ENCODE assay signal across 21 mouse cellular contexts in the genomic region with DNA sequence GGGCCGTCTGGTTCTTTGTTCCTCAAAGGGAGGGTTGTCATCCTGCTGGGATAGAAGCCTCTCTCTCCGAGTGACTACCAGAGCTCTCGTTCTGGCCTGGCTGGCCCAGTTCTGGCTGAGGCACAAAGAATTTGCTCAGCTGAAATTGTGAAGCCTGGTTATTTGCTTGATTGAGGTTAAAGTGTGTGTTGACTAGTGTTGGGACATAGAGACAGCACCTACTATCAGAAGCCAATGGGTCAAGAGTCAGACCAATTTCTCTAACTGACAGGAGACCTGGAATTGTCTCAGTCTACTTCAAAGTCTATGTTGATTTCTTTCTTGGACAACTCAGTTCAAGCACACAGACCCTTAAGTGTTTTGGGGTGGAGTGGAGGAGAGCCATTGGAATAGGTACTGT. TPM values are rescaled to one million over a fixed set of nuclear protein-coding genes. Genes with fewer than 3 reads are reported as not detected.
A peak's percentile ranks its signal among the peaks of the same experiment; 100 is the strongest.
DNase-seq lines count a peak whose midpoint lies in the region; ATAC-seq and TF ChIP-seq lines count a peak whose summit lies in the region.
"Had no signal": no experiment of that assay in that cellular context is flagged by ENCODE, and none has a peak within 500 bp of the region (broad histone marks: within the 10 kb centered on the region; RNA-seq: fewer than 3 reads in every experiment).

No protein-coding gene starts in this region.

- 0 out of 2 replicates have a peak, but pooled peaks cover 3% of the 10 kb centered on the region for H3K27me3 ChIP-seq in liver, adult 2 months (ENCODE audit: control insufficient read depth, insufficient read depth, low read length)
- no peaks in the 10 kb centered on the region for H3K27me3 ChIP-seq in liver, postnatal 0 days (ENCODE audit: insufficient read depth, low read length)
- no peaks in the 10 kb centered on the region for H3K27me3 ChIP-seq in liver, embryonic 12.5 days (replicated peaks)
- H3K27me3 ChIP-seq: CH12.LX had no signal

- TF ChIP-seq EP300 in liver, postnatal 0 days (IDR thresholded peaks at IDR 0.05; ENCODE audit: low read depth) = no peak

- TF ChIP-seq POLR2A in liver, adult 2 months (IDR thresholded peaks at IDR 0.05; ENCODE audit: extremely low read depth, insufficient read depth, low read length) = no peak

- H3K9ac ChIP-seq in liver, adult 2 months (ENCODE audit: low read depth, low read length) = no peak overlapping the region
- no peak overlapping the region for H3K9ac ChIP-seq in liver, postnatal 0 days (replicated peaks)
- no peak overlapping the region for H3K9ac ChIP-seq in liver, embryonic 12.5 days

- no peak for TF ChIP-seq CTCF in liver, adult 2 months (IDR thresholded peaks at IDR 0.05; ENCODE audit: low read depth, low read length)
- no peak for TF ChIP-seq CTCF in liver, postnatal 0 days (IDR thresholded peaks at IDR 0.05; ENCODE audit: low read depth)

- no peak overlapping the region for H3K27ac ChIP-seq in liver, adult 2 months (replicated peaks; ENCODE audit: insufficient read depth, low read depth, low read length)
- H3K27ac ChIP-seq in liver, postnatal 0 days (ENCODE audit: low read depth) = no peak overlapping the region
- H3K27ac ChIP-seq in liver, embryonic 12.5 days = no peak overlapping the region

- no peaks in the 10 kb centered on the region for H3K36me3 ChIP-seq in liver, adult 2 months (ENCODE audit: control insufficient read depth, insufficient read depth, low read length)
- no peaks in the 10 kb centered on the region for H3K36me3 ChIP-seq in liver, postnatal 0 days (replicated peaks; ENCODE audit: insufficient read depth, low read length)
- H3K36me3 ChIP-seq in liver, embryonic 12.5 days = no peaks in the 10 kb centered on the region
- H3K36me3 ChIP-seq: G1E had no signal

- 19% methylated on average over 3 of the region's 3 CpGs for WGBS in liver, adult 2 months
- WGBS in liver, postnatal 0 days (ENCODE audit: insufficient replicate concordance) = 71% methylated on average over 3 of the region's 3 CpGs
- WGBS in liver, embryonic 12.5 days (ENCODE audit: insufficient replicate concordance) = 61% methylated on average over 3 of the region's 3 CpGs

- H3K4me3 ChIP-seq in liver, adult 2 months (ENCODE audit: insufficient read depth, low read depth, low read length) = no peak overlapping the region
- no peak overlapping the region for H3K4me3 ChIP-seq in liver, postnatal 0 days (ENCODE audit: low read depth, low read length)
- no peak overlapping the region for H3K4me3 ChIP-seq in liver, embryonic 12.5 days

- no peak overlapping the region for H3K4me2 ChIP-seq in liver, postnatal 0 days (ENCODE audit: low read depth, low read length)
- H3K4me2 ChIP-seq in liver, embryonic 12.5 days = no peak overlapping the region

- H3K4me1 ChIP-seq in liver, adult 2 months (ENCODE audit: control insufficient read depth, insufficient read depth, low read length) = 0 out of 2 replicates have a peak, but pooled peaks cover 2% of the 10 kb centered on the region
- H3K4me1 ChIP-seq in liver, postnatal 0 days (ENCODE audit: insufficient read depth) = no peaks in the 10 kb centered on the region
- no peaks in the 10 kb centered on the region for H3K4me1 ChIP-seq in liver, embryonic 12.5 days

- peak; percentile 31; the same call in 1 of the 2 replicates for ATAC-seq in liver, postnatal 0 days
- no peak for ATAC-seq in liver, embryonic 12.5 days
- ATAC-seq: activated CD4-positive, CD25-positive, alpha-beta regulatory T cell, adult 4 months; CD4-positive, CD25-positive, alpha-beta regulatory T cell, adult 4 months; Patski had no signal

- DNase-seq in liver, adult 2 months (ENCODE audit: extremely low read depth, low read depth, low spot score) = peak; percentile 92
- DNase-seq in liver = no peak
- DNase-seq in liver, postnatal 0 days = no peak
- DNase-seq: adrenal gland, adult 2 months; adrenal gland, adult 8-10 months; adrenal gland, postnatal 10 days; adrenal gland, postnatal 14 days; adrenal gland, postnatal 25 days; adrenal gland, postnatal 36 days; B cell, adult 2 months; cerebellum, adult 11 months; cerebellum, adult 11-12 months; cerebellum, adult 18-20 months had no signal

- no peaks in the 10 kb centered on the region for H3K79me2 ChIP-seq in liver, adult 2 months (ENCODE audit: control insufficient read depth, insufficient read depth, low read length)

- H3K9me3 ChIP-seq in liver, postnatal 0 days (ENCODE audit: low read length) = no peaks in the 10 kb centered on the region
- peaks cover 8% of the 10 kb centered on the region; the same call in 1 of the 2 replicates for H3K9me3 ChIP-seq in liver, embryonic 12.5 days (replicated peaks)

RNA-seq across cellular contexts. Expression of gene 1700001L19Rik, which starts 29.8 kb away (rescaled TPM):
- total RNA-seq in liver, adult 2 months (2014; rRNA removed) = not detected in 2 replicates
- polyA plus RNA-seq in liver, adult 2 months (2012; rRNA removed) = not detected in 2 replicates
- polyA plus RNA-seq in liver, postnatal 0 days (2015; fragmentation: Nextera tagmentation; extraction: Ambion mirVana) = not detected in 2 replicates
- not detected in 2 replicates for polyA plus RNA-seq in liver, embryonic 12.5 days (2016; fragmentation: Nextera tagmentation; extraction: Ambion mirVana)
- total RNA-seq: CH12.LX, G1E, MEL had no signal
- polyA plus RNA-seq: activated CD4-positive, CD25-positive, alpha-beta regulatory T cell, adult 4 months; C2C12; CD4-positive, CD25-positive, alpha-beta regulatory T cell, adult 4 months; G1E; Patski had no signal

RNA-seq across cellular contexts. Expression of gene Fastkd3, which starts 45.0 kb away (rescaled TPM):
- 3.2 and 3.9 TPM in 2 replicates for total RNA-seq in liver, adult 2 months (2014; rRNA removed)
- polyA plus RNA-seq in liver, adult 2 months (2012; rRNA removed) = 7.1 and 7.4 TPM in 2 replicates
- 8.4 and 9.2 TPM in 2 replicates for polyA plus RNA-seq in liver, postnatal 0 days (2015; fragmentation: Nextera tagmentation; extraction: Ambion mirVana)
- 22.6 and 22.7 TPM in 2 replicates for polyA plus RNA-seq in liver, embryonic 12.5 days (2016; fragmentation: Nextera tagmentation; extraction: Ambion mirVana)

RNA-seq across cellular contexts. Expression of gene Mtrr, which starts 45.1 kb away (rescaled TPM):
- 6.8 and 7.0 TPM in 2 replicates for total RNA-seq in liver, adult 2 months (2014; rRNA removed)
- 4.8 and 5.1 TPM in 2 replicates for polyA plus RNA-seq in liver, adult 2 months (2012; rRNA removed)
- 3.3 and 6.4 TPM in 2 replicates for polyA plus RNA-seq in liver, postnatal 0 days (2015; fragmentation: Nextera tagmentation; extraction: Ambion mirVana)
- 23.9 and 24.2 TPM in 2 replicates for polyA plus RNA-seq in liver, embryonic 12.5 days (2016; fragmentation: Nextera tagmentation; extraction: Ambion mirVana)
